Mouse (Mus musculus) layer of hippocampus, adult 2 months (tissue): ENCODE measurements around the gene Cntn4. TPM values are rescaled to one million over a fixed set of nuclear protein-coding genes. Genes with fewer than 3 reads are reported as not detected.

Experiments used
- DNase-seq, 2 experiments: peaks; one replicate each; pipeline ENCODE4 v3.0.0; 2022; ENCODE audit warnings: low spot score in 2 of 2
- H3K27ac ChIP-seq: fragments of 200-600 bp; 2 replicates; pipeline ENCODE4 v1.8.1; 2022
- H3K4me3 ChIP-seq: fragments of 200-600 bp; 2 replicates; pipeline ENCODE4 v1.8.1; 2022; ENCODE audit warnings: mild to moderate bottlenecking
- CTCF ChIP-seq: fragments of 200-600 bp; conservative IDR thresholded peaks from 2 replicates; pipeline ENCODE4 v1.8.1; 2022; ENCODE audit warnings: antibody characterized with exemption, mild to moderate bottlenecking, moderate library complexity
- total RNA-seq, 2 experiments: library from RNA; stranded (reverse); gene quantifications; 2 replicates each; pipeline ENCODE4 v1.2.3; 2021

Cntn4 gene
- total RNA-seq, 2 experiments from 2014 or later = 24.4 to 25.1 TPM

DNA sequence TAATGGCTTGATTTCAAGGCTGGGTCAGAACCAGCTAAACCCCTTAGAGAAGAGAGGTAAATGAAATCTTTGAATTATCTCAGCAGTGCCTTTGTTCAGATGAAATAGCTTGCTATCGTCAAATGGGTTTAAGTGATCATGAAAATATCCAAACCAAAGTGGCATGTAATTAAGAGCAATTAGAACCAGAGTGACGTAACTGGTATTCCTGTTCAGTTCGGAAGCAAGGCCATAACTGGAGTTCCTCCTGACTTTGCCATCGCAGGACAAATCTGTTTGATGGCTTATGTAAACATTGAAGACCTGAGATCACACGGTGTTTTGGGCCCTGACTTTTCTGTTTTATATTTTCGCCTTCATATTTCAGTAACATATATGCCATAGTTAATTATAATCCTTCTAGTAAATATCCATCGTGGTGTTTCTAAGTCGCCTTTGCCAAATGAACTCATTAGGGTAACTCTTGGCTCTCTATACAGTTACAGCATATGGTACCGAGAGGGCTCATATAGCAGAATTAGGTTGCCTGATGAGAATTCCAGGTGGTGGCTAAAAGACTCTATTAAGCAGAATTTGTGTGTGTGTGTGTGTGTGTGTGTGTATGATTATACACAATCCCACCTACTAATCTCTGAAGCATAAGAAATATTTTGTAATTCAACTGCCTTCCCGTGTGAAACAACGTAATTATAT lies 889.6 kb downstream of the Cntn4 start:
- no peak for DNase-seq
- Histone ChIP-seq H3K27ac (no peak overlapping the region), H3K4me3 (no peak overlapping the region)
- TF ChIP-seq CTCF = no peak

DNA sequence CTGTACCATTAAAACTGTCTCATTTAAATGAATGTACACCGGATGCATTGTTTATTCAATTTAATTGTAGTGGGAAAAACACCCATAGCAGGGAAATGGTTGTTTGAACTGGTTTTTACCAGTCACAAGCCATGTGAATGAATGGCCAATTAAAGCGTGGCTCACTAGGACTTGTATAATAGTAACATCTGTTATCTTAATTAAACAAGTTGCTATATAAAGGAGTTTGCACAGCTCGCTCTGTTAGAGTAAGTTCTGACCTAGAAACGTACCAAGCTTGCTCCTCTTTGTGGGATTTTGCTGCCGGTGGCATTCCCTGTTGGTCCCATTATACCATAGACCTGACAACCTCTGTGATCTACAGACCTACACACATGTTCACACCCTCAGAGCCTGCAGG lies 902.7 kb downstream of the Cntn4 start:
- no peak for TF ChIP-seq CTCF
- Histone ChIP-seq H3K27ac (no peak overlapping the region), H3K4me3 (no peak overlapping the region)
- no peak for DNase-seq

DNA sequence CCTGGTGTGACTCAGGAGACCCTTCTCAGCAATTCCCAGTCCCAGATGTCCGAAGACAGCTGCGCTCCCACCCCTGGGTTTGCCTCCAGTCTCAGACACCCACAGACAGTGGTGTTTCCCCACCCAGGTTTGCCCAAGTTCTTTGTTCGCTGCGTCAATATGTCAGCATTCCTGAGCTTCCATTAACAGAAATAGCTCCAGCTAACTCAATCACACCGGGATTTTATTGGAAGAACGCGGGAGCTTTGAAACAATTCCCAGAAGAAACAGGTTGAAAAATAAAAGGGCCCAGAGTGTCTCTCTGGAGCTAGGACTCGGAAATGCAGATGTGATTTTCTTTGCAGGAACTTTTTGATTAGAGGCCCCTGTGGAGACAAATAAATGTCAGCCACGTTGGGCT lies 916.3 kb downstream of the Cntn4 start:
- no peak for TF ChIP-seq CTCF
- Histone ChIP-seq H3K27ac (no peak overlapping the region), H3K4me3 (no peak overlapping the region)
- DNase-seq = no peak

DNA sequence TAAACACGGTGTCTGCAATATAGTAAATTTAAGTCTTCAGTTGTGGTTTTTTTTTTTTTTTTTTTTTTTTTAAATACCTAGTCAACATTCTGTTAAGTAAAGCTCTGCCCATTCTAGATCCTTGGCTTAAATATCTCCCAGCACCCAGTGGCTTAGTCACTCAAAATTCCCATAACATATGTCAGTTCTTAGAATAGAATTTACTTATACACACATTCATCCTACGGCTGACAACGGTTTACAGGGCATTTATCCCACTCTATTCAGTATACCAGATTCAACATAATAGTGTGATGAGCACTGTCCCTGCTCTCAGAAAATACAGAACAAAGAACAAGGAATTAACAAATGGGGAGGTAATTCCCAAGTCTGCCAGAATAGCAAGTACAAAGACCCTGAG lies 939.6 kb downstream of the Cntn4 start:
- H3K27ac ChIP-seq = no peak overlapping the region
- no peak overlapping the region for H3K4me3 ChIP-seq
- DNase-seq = no peak
- no peak for TF ChIP-seq CTCF

DNA sequence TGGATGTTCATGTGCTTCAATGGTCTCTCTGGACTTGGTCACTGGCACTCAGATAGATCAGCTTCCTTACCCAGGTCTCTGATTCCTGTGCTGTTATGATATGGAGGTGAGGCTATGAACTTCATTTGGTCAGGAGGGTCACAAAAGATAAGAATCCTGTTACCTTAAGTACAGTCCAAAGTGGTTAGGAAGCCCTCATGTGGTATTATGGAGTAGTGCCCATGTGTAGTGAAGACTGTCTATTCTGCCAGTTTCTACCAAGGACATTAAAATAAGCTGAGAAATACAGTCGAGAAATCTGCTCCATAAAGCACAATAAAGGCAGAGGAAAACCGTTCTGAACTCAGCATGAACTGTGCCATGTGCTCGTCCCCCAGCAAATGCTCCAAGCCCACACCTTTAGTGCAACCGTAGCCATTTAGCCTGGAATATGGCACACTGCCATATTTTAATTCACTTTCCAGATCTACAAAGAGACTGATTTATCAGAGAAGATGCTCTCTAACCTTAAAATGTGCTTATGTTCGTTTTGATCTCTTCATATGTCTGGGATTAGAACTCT lies 943.8 kb downstream of the Cntn4 start:
- no peak overlapping the region for H3K4me3 ChIP-seq
- DNase-seq = no peak
- no peak overlapping the region for H3K27ac ChIP-seq
- TF ChIP-seq CTCF = peak; percentile 61

DNA sequence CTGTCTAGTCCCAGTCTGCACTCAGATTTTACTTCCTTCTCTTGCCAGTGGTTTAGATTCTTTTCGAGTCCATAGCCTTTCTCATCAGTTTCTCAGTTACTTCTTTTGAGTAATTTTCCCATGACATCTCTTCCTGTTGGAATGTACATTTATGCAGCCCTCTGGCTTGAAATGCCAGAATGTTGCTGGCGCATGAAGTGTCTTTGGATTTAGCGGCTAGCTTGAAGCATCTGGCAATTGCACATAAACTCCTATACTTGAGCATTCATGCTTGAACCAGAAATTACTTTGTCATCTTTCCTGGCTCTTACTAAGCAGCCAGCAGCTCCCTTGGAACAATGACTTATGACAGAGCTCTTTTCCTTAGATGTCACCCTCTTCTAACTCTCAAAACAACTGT lies 965.6 kb downstream of the Cntn4 start:
- H3K4me3 ChIP-seq = no peak overlapping the region

DNA sequence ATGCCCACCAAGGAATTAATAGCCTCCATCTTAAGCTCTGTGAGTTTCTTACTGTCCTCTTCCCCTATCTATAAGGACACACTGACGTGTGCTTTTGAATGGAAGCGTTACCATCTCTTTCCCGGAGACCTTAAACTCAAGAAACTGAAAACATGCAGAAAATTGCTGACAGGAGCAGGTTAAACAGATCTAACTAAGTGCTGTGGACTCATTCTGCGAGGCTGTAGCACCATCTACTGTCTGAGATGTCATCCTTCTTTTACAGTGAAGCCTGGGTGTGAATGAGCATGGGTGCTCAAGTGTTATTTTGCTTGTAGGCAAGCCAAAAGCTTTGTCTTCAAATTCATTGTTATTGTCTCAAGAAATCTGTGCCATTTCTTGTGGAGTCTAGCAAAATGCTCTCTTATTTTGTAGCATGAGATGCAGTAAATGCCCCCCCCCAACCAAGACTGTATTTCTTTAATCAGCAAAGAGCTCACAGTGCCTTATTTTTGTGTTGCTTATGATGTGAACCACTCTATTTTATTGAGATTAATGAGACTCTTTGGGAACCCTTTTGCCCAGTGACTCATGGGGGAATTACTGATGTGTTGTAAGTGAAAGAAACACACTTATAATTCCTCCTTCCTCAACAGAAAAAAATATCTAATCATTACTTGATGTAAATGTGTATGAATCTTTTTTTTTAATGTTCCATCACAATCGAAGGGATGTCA lies 968.2 kb downstream of the Cntn4 start:
- H3K27ac ChIP-seq = no peak overlapping the region
- peak; percentile 93 for TF ChIP-seq CTCF
- DNase-seq = peak; percentile 56 to 70
- H3K4me3 ChIP-seq = no peak overlapping the region

More for the DNA sequence above, 965.6 kb downstream of the Cntn4 start:
- H3K27ac ChIP-seq = no peak overlapping the region
- TF ChIP-seq CTCF = no peak
- DNase-seq = no peak

DNA sequence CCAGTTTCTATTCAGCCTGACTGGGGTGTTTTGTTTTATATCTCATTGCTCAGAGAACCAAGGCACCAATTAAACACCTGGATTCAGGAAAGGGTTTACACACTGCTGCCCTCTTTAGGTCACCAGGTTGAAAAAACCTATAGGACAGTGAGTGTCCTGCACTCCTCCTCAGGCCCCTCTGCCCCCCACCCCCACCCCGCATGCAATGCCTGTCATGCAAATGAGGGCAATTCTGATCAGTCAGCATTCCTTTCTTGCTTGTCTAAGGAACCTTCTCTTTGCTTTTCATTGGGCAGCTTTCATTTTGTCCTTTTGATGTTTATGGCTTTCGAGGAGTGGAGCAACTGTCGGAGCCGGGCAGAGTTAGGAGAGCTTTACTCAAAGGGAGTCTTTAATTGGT lies 969.5 kb downstream of the Cntn4 start:
- no peak for TF ChIP-seq CTCF
- no peak overlapping the region for H3K27ac ChIP-seq
- H3K4me3 ChIP-seq = no peak overlapping the region
- no peak for DNase-seq

DNA sequence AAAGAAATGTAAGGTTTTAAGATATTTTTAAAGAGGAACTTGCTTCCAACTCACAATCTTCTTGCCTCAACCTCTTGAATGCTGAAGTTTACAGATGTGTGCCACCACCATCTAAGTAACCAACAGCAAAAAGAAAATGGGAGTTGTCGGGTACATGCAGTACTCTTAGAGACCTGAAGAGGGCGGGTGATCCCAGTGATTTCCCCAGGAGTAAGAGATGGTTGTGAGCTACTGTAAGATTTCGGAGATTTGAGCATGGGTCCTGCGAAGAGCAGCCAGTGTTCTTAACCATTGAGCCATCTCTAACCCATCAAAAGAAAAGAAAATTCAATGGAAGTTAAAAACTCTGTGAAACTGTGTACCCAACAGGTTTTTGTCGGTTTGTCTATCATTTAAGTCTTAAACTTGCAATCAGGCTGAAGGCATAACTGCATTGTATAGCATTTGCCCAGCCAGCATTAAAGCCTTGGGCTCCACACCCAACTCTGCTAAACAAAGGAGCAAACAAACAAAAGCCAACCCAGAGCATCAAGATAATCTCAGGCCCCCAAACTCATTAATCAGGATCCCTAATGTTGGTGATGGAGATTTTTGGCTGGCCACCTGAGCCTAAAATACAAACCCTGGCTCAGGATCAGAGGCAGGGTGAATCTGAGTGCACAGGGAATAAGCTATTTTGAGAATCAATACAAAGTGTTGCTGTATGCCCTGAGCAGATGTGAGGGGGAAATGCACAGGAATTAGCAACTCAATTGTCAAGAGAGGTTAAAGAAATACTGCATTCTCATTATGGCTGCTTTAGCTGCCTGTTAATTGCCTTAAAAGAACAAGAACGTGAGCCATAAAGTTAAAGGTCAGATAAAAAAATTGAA lies 986.6 kb downstream of the Cntn4 start:
- peak; percentile 83 for TF ChIP-seq CTCF
- DNase-seq = peak in 1 of 2 experiments; percentile 35
- no peak overlapping the region for H3K4me3 ChIP-seq
- no peak overlapping the region for H3K27ac ChIP-seq

DNA sequence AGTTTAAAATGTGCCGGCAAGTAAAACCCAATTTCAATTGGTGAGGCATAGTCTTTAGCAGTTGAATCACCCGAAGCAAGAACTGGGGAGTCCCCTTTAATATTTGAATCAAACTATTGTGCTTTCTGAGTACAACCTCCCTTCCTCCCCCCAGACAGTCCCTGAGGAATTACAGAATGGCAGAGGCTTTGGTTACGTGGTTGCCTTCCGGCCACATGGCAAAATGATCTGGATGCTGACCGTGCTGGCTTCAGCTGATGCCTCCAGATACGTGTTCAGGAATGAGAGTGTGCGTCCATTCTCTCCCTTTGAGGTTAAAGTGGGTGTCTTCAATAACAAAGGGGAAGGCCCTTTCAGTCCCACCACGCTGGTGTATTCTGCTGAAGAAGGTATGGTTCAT lies 998.1 kb downstream of the Cntn4 start:
- no peak overlapping the region for H3K4me3 ChIP-seq
- DNase-seq = no peak
- no peak overlapping the region for H3K27ac ChIP-seq
- no peak for TF ChIP-seq CTCF

DNA sequence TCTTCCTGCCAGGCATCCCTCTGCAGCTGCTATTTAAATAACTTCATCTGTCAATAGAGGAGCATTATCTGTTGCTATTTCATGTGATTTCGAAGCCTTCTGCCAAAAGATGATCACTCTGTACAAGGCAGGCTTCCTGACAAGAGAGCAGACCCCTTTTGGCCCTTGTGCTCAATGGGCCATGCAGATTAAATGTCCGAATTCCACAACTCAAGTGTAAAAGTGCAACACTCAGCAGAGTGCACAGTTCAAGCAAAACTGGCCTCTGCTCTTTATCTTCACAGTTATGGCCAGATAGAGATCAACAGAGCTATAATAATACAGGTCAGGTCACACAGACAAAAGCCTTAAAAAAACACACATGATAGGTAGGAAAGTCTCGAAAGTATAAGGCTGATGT lies 1024.5 kb downstream of the Cntn4 start:
- TF ChIP-seq CTCF = no peak
- no peak for DNase-seq
- H3K27ac ChIP-seq = no peak overlapping the region
- no peak overlapping the region for H3K4me3 ChIP-seq

DNA sequence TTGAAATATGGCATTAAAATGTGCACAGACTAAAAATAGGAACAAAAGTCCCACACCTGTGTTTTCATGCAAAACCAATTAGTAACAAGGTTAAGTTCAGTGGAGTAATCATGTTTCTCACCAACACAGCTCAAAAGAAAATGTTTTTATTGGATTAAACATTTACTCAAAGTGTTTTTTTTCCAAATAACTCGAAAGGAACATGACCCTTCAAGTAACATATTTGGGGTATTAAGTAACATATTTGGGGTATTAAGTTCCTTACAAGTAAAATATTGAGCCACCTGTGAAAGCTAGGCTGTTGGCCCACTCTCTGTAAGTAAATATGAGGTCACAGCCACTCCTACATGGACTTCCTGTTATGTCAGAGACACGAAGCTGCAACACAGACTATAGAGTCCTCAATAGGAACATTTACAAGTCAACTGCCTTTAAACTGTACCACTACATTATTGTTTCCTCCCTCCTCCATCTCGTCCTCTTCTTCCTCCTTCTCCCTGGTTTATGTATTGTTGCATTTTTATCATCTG lies 1028.1 kb downstream of the Cntn4 start:
- H3K27ac ChIP-seq = no peak overlapping the region
- DNase-seq = no peak
- no peak for TF ChIP-seq CTCF
- H3K4me3 ChIP-seq = no peak overlapping the region

DNA sequence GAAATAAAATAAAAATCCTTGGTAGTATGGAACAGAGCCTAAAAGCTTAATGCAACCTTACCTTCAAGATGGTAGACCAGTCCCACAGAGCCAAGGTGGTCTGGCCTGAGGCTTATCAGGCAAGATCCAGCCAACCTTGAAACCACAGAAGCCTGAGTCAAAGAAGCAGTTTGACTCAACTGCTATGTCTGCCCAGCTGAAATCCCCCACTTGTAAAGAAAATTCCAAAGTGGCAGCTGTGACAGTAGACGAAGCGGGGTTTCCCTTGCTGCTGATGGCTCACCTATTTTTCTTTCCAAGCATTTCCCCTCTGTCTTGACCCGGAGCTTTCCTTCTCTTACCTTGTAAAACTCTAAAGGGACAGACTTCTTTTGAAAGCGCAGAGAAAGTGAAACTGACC lies 1048.2 kb downstream of the Cntn4 start:
- Histone ChIP-seq H3K27ac (no peak overlapping the region), H3K4me3 (no peak overlapping the region)
- DNase-seq = no peak
- no peak for TF ChIP-seq CTCF
